Mouse (Mus musculus): ENCODE measurements at regions not wholly inside any gene's neighbourhood (a gene's known extent, or its start where the extent isn't known, plus 50 kb on each side); places are given as distances from the start of the nearest gene placed in this dataset.

- no peak for DNase-seq (ENCODE audit: low read depth, low spot score)
Observed at GRCm38 (mm10) chr5:74771121-74771520, 68.4 kb upstream of the Lnx1 start.

DNA sequence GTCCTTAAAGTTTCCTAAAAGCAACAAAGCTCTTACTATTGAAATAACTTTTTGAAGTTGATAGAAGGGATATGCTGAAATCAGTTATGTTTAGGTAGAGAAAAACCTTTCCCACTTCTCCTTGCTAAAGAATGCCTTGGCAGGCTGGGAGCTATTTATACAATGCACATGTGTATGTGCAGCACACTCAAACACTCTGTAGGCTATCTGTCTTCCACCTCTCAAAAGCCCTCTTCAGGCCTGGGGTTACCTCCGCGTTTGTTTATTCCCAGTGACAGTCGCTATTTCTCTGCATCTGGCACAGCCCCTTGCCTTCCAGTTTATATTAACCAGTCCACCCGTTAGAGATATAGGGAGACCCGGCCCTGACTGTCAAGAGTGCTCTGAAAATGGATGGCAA lies 66.3 kb upstream of the Lnx1 start:
- DNase-seq (ENCODE audit: low read depth, low spot score), result no peak

- DNase-seq (ENCODE audit: low read depth, low spot score), result no peak
Observed at GRCm38 (mm10) chr5:74767993-74768392, 65.3 kb upstream of the Lnx1 start.

DNA sequence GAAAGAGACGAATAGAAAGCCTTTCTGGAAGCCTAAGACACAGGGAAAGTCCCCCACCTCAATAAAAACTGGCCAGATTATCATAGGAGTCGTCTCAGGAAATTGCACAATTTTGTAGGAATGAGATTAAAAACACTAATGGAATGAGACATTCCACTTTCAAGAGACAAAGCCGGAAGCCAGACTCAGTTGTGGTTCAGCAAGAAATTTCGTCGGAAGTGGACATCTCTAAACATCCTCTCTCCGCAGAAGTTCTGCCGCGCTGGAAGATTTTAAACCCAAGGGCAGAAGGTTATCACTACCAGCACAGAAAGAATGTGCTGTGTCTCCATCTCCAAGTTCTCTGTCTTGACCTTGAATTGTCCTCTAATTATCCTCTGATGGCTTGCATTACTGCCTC lies 63.5 kb upstream of the Lnx1 start:
- DNase-seq (ENCODE audit: low read depth, low spot score), result no peak

- DNase-seq (ENCODE audit: low read depth, low spot score), result no peak
Observed at GRCm38 (mm10) chr5:74765061-74765767, 62.5 kb upstream of the Lnx1 start.

DNA sequence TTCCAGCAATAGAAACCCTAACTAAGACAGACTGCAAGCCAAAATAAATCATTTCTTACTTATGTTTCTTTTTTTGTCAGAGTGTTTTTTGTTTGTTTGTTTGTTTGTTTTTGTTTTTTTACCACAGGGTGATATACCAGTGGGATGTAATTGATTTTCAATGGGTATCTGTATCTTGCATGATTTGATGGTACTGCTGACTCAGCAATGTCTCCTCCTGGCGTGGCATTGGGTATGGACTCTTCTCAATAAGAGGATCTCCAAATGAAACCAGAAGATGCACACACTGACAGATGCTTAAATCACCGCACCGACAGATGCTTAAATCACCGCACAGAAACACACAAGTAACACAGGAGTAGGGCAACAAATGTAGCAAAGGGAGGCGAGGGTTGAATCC lies 54.8 kb upstream of the Lnx1 start:
- DNase-seq (ENCODE audit: low read depth, low spot score), result no peak

GRCm38 (mm10) chr5:74752961-74753360 lies 50.2 kb upstream of the Lnx1 start:
- DNase-seq (ENCODE audit: low read depth, low spot score), result no peak
